Mouse (Mus musculus) midbrain, embryonic 10.5 days (tissue): ENCODE data around the gene Hmgcs1. TPM values are rescaled to one million over a fixed set of nuclear protein-coding genes. Genes with fewer than 3 reads are reported as not detected.

ENCODE experiments used
- polyA plus RNA-seq: library from polyadenylated mRNA; unstranded; fragments of >200 nt; fragmentation: Nextera tagmentation; extraction: Ambion mirVana; gene quantifications from 2 replicates; pipeline ENCODE4 v1.2.1, GENCODE M21; 2016

The Hmgcs1 gene
- polyA plus RNA-seq, 1 experiment from 2014 or later, result 404 TPM

Other genes starting within 250 kb of the Hmgcs1 start
- 68.0 and 73.6 TPM in 2 replicates for gene 4833420G17Rik, start 227.6 kb upstream of the Hmgcs1 start, polyA plus RNA-seq
- 1.9 and 2.7 TPM in 2 replicates for gene Tmem267, start 202.3 kb upstream of the Hmgcs1 start, polyA plus RNA-seq
- 1.3 and 1.6 TPM in 2 replicates for gene 3110070M22Rik, start 202.0 kb upstream of the Hmgcs1 start, polyA plus RNA-seq
- 0.10 and 0.11 TPM in 2 replicates for gene Ccl28, start 66.6 kb upstream of the Hmgcs1 start, polyA plus RNA-seq
- 2.4 and 2.5 TPM in 2 replicates for gene Nim1k, start 65.5 kb downstream of the Hmgcs1 start, polyA plus RNA-seq
- gene Zfp131, start 100.5 kb downstream of the Hmgcs1 start, polyA plus RNA-seq, result 40.6 and 42.1 TPM in 2 replicates
- gene AF067063, start 139.8 kb downstream of the Hmgcs1 start, polyA plus RNA-seq, result not detected in 2 replicates
- gene D13Ertd608e, start 145.6 kb downstream of the Hmgcs1 start, polyA plus RNA-seq, result not detected in 2 replicates
- gene Tcstv1, start 204.4 kb downstream of the Hmgcs1 start, polyA plus RNA-seq, result not detected in 2 replicates
- gene Gm21761, start 238.9 kb downstream of the Hmgcs1 start, polyA plus RNA-seq, result not detected in 2 replicates